Mouse (Mus musculus): ENCODE results near the gene Atp5mpl. TPM values are rescaled to one million over a fixed set of nuclear protein-coding genes. Genes with fewer than 3 reads are reported as not detected.
"Not testable (repeated sequence)": the region's sequence is repeated elsewhere in the genome, so short reads cannot be mapped to it uniquely, and the experiment has no call there.

Atp5mpl gene
- polyA plus RNA-seq, 1 experiment from 2014 or later = 1,449 TPM

GRCm38 (mm10) chr12:111944065-111944987 lies 22.5 kb downstream of the Atp5mpl start:
- not testable (repeated sequence) for H3K9ac ChIP-seq (ENCODE audit: low read length); H3K36me3 ChIP-seq (ENCODE audit: control insufficient read depth, insufficient read depth); H3K9me3 ChIP-seq (replicated peaks; ENCODE audit: control insufficient read depth, low read length); H3K27me3 ChIP-seq (ENCODE audit: control insufficient read depth, insufficient read depth, low read length)
- Histone ChIP-seq H3K4me1 (ENCODE audit: control insufficient read depth, insufficient read depth, low read length) (peaks cover 13% of the 10 kb centered on the region), H3K27ac (ENCODE audit: low read length) (peak overlapping the region; percentile 92), H3K4me3 (ENCODE audit: low read length) (peak overlapping the region; percentile 15), H3K4me2 (ENCODE audit: low read depth, low read length) (peak overlapping the region; percentile 52)
- ATAC-seq (replicated peaks; ENCODE audit: extremely low read depth, insufficient read depth, low FRiP score) = peak; percentile 71
- 43% methylated on average over 16 of the region's 20 CpGs for WGBS

GRCm38 (mm10) chr12:111943421-111944064 lies 23.2 kb downstream of the Atp5mpl start:
- H3K27me3 ChIP-seq (ENCODE audit: control insufficient read depth, insufficient read depth, low read length) = no peaks in the 10 kb centered on the region
- H3K9ac ChIP-seq (ENCODE audit: low read length) = peak overlapping the region; percentile 50
- H3K4me1 ChIP-seq (ENCODE audit: control insufficient read depth, insufficient read depth, low read length) = peaks cover 18% of the 10 kb centered on the region
- WGBS = 66% methylated on average over 10 of the region's 10 CpGs
- H3K9me3 ChIP-seq (replicated peaks; ENCODE audit: control insufficient read depth, low read length) = no peaks in the 10 kb centered on the region
- peak overlapping the region; percentile 52 for H3K4me2 ChIP-seq (ENCODE audit: low read depth, low read length)
- no peaks in the 10 kb centered on the region for H3K36me3 ChIP-seq (ENCODE audit: control insufficient read depth, insufficient read depth)
- peak overlapping the region; percentile 15 for H3K4me3 ChIP-seq (ENCODE audit: low read length)
- H3K27ac ChIP-seq (ENCODE audit: low read length) = peak overlapping the region; percentile 80
- ATAC-seq (replicated peaks; ENCODE audit: extremely low read depth, insufficient read depth, low FRiP score) = no peak

- Histone ChIP-seq H3K27ac (ENCODE audit: low read length) (peak overlapping the region; percentile 24), H3K9ac (ENCODE audit: low read length) (0 out of 2 replicates have a peak overlapping the region, but pooled peaks have one; percentile 3), H3K4me1 (ENCODE audit: control insufficient read depth, insufficient read depth, low read length) (peaks cover 26% of the 10 kb centered on the region), H3K4me3 (ENCODE audit: low read length) (no peak overlapping the region), H3K27me3 (ENCODE audit: control insufficient read depth, insufficient read depth, low read length) (no peaks in the 10 kb centered on the region), H3K36me3 (ENCODE audit: control insufficient read depth, insufficient read depth) (no peaks in the 10 kb centered on the region), H3K9me3 (replicated peaks; ENCODE audit: control insufficient read depth, low read length) (no peaks in the 10 kb centered on the region), H3K4me2 (ENCODE audit: low read depth, low read length) (no peak overlapping the region)
- 19% methylated on average over 1 of the region's 1 CpGs for WGBS
- peak; percentile 44 for ATAC-seq (replicated peaks; ENCODE audit: extremely low read depth, insufficient read depth, low FRiP score)
These were observed 28.1 kb downstream of the Atp5mpl start for GRCm38 (mm10) chr12:111938623-111939177.

GRCm38 (mm10) chr12:111936706-111937550 lies 29.8 kb downstream of the Atp5mpl start:
- peak overlapping the region; percentile 28; the same call in 1 of the 2 replicates for H3K27ac ChIP-seq (ENCODE audit: low read length)
- no peaks in the 10 kb centered on the region for H3K9me3 ChIP-seq (replicated peaks; ENCODE audit: control insufficient read depth, low read length)
- 0 out of 2 replicates have a peak, but pooled peaks have one; percentile 19 for ATAC-seq (replicated peaks; ENCODE audit: extremely low read depth, insufficient read depth, low FRiP score)
- no peak overlapping the region for H3K9ac ChIP-seq (ENCODE audit: low read length)
- WGBS = 43% methylated on average over 24 of the region's 24 CpGs
- no peak overlapping the region for H3K4me3 ChIP-seq (ENCODE audit: low read length)
- H3K4me2 ChIP-seq (ENCODE audit: low read depth, low read length) = no peak overlapping the region
- no peaks in the 10 kb centered on the region for H3K27me3 ChIP-seq (ENCODE audit: control insufficient read depth, insufficient read depth, low read length)
- peaks cover 41% of the 10 kb centered on the region for H3K4me1 ChIP-seq (ENCODE audit: control insufficient read depth, insufficient read depth, low read length)
- H3K36me3 ChIP-seq (ENCODE audit: control insufficient read depth, insufficient read depth) = no peaks in the 10 kb centered on the region

- Histone ChIP-seq H3K27me3 (ENCODE audit: control insufficient read depth, insufficient read depth, low read length) (no peaks in the 10 kb centered on the region), H3K4me1 (ENCODE audit: control insufficient read depth, insufficient read depth, low read length) (peaks cover 40% of the 10 kb centered on the region), H3K9ac (ENCODE audit: low read length) (peak overlapping the region; percentile 27; the same call in 1 of the 2 replicates), H3K4me3 (ENCODE audit: low read length) (no peak overlapping the region), H3K27ac (ENCODE audit: low read length) (peak overlapping the region; percentile 61), H3K9me3 (replicated peaks; ENCODE audit: control insufficient read depth, low read length) (no peaks in the 10 kb centered on the region), H3K4me2 (ENCODE audit: low read depth, low read length) (no peak overlapping the region), H3K36me3 (ENCODE audit: control insufficient read depth, insufficient read depth) (no peaks in the 10 kb centered on the region)
- no peak for ATAC-seq (replicated peaks; ENCODE audit: extremely low read depth, insufficient read depth, low FRiP score)
- 55% methylated on average over 2 of the region's 2 CpGs for WGBS
These were observed 32.8 kb downstream of the Atp5mpl start for GRCm38 (mm10) chr12:111933971-111934370.

- Histone ChIP-seq H3K4me3 (ENCODE audit: low read length) (no peak overlapping the region), H3K27me3 (ENCODE audit: control insufficient read depth, insufficient read depth, low read length) (no peaks in the 10 kb centered on the region), H3K4me2 (ENCODE audit: low read depth, low read length) (0 out of 2 replicates have a peak overlapping the region, but pooled peaks have one; percentile 25), H3K9ac (ENCODE audit: low read length) (peak overlapping the region; percentile 27; the same call in 1 of the 2 replicates), H3K36me3 (ENCODE audit: control insufficient read depth, insufficient read depth) (no peaks in the 10 kb centered on the region), H3K9me3 (replicated peaks; ENCODE audit: control insufficient read depth, low read length) (no peaks in the 10 kb centered on the region), H3K27ac (ENCODE audit: low read length) (peak overlapping the region; percentile 61), H3K4me1 (ENCODE audit: control insufficient read depth, insufficient read depth, low read length) (peaks cover 34% of the 10 kb centered on the region)
- 0 out of 2 replicates have a peak, but pooled peaks have one; percentile 16 for ATAC-seq (replicated peaks; ENCODE audit: extremely low read depth, insufficient read depth, low FRiP score)
- 54% methylated on average over 11 of the region's 11 CpGs for WGBS
These were observed 33.6 kb downstream of the Atp5mpl start for GRCm38 (mm10) chr12:111933032-111933704.

- Histone ChIP-seq H3K9ac (ENCODE audit: low read length) (no peak overlapping the region), H3K27me3 (ENCODE audit: control insufficient read depth, insufficient read depth, low read length) (no peaks in the 10 kb centered on the region), H3K4me2 (ENCODE audit: low read depth, low read length) (no peak overlapping the region), H3K27ac (ENCODE audit: low read length) (peak overlapping the region; percentile 61), H3K4me1 (ENCODE audit: control insufficient read depth, insufficient read depth, low read length) (peaks cover 36% of the 10 kb centered on the region), H3K36me3 (ENCODE audit: control insufficient read depth, insufficient read depth) (no peaks in the 10 kb centered on the region), H3K9me3 (replicated peaks; ENCODE audit: control insufficient read depth, low read length) (no peaks in the 10 kb centered on the region), H3K4me3 (ENCODE audit: low read length) (no peak overlapping the region)
- ATAC-seq (replicated peaks; ENCODE audit: extremely low read depth, insufficient read depth, low FRiP score) = no peak
- WGBS = 48% methylated on average over 3 of the region's 3 CpGs
These were observed 34.3 kb downstream of the Atp5mpl start for GRCm38 (mm10) chr12:111932513-111932912.
